Mouse (Mus musculus) left cerebral cortex, adult 6 months (tissue): ENCODE data around the gene Gm8978. TPM values are rescaled to one million over a fixed set of nuclear protein-coding genes. Genes with fewer than 3 reads are reported as not detected.

Experiments used
- long read RNA-seq, 2 experiments: library from polyadenylated mRNA; unstranded; transcript quantifications; one replicate each; pipeline ENCODE4 v2.0.0; 2019 to 2020
- polyA plus RNA-seq: library from polyadenylated mRNA; unstranded; fragments of <200 nt; fragmentation: Nextera tagmentation; gene quantifications from 2 replicates; pipeline ENCODE4 v1.2.3, GENCODE M21; 2021

Gm8978 gene
- not detected in 2 replicates for polyA plus RNA-seq
- long read RNA-seq, experiment 1: 0 reads
- long read RNA-seq, experiment 2: 0 reads

DNA sequence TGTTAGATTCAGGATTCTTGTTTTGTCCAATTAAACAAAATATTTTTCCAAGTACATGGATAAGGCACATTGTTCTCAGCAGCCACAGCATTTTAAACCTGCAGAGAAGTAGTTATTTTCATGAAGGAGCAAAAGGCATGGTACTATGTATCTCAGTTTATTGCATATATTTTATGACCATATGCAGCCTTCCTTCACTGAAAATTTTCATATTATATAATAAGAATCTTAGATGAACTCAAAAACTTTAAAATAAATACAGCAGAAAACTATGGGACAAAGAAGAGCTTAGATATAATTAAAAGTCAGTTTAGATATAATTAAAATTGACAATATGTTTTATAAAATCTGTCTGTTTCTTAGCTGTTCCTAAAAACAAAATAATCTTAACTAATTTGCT, at the start of gene Gm8978:
Gene Gm8978 (minus strand): TSS at position 101 of the 400 bp plus-strand sequence.

Other genes starting within 250 kb of the Gm8978 start
- 3.4 and 4.4 TPM in 2 replicates for gene Rnls, start 233.0 kb downstream of the Gm8978 start, polyA plus RNA-seq
- gene Lipo4, start 107.5 kb downstream of the Gm8978 start, polyA plus RNA-seq: not detected in 2 replicates
- 0.20 TPM in 2 replicates for gene Lipo2, start 126.1 kb upstream of the Gm8978 start, polyA plus RNA-seq
- gene Lipo3, start 136.7 kb upstream of the Gm8978 start, polyA plus RNA-seq: 4.9 and 5.2 TPM in 2 replicates
- gene Lipo1, start 162.2 kb upstream of the Gm8978 start, polyA plus RNA-seq: not detected in 2 replicates